Comparison of ENCODE assay signal across 18 mouse cellular contexts in genomic region chr13:32787584-32787983, GRCm38 (mm10). TPM values are rescaled to one million over a fixed set of nuclear protein-coding genes. Genes with fewer than 3 reads are reported as not detected.
"Had no signal": no experiment of that assay in that cellular context is flagged by ENCODE, and none has a peak within 500 bp of the region (broad histone marks: within the 10 kb centered on the region; RNA-seq: fewer than 3 reads in every experiment).

No protein-coding gene starts in this region.

- H3K27ac ChIP-seq: neural tube, embryonic 12.5 days; neural tube, embryonic 13.5 days; neural tube, embryonic 15.5 days; stomach, embryonic 15.5 days; stomach, postnatal 0 days had no signal

- DNase-seq: retina, postnatal 1 day; right cerebral cortex, adult 18-20 months; right cerebral cortex, postnatal 14 days; right cerebral cortex, postnatal 25 days; right cerebral cortex, postnatal 4 days; spleen, adult 18-20 months; thymus, adult 18-20 months; thymus, adult 2 months; thymus, postnatal 14 days; thymus, postnatal 25 days; thymus, postnatal 36 days; thymus, postnatal 4 days had no signal

- H3K4me3 ChIP-seq: neural tube, embryonic 12.5 days; neural tube, embryonic 13.5 days; neural tube, embryonic 15.5 days; stomach, embryonic 15.5 days had no signal

RNA-seq across cellular contexts. Expression of gene Mylk4, which starts 3.8 kb away (rescaled TPM):
- total RNA-seq: neutrophil, adult 5-6 weeks had no signal

RNA-seq across cellular contexts. Expression of gene D930007J09Rik, which starts 15.1 kb away (rescaled TPM):
- total RNA-seq: neutrophil, adult 5-6 weeks had no signal
